Mouse (Mus musculus) intestine, embryonic 16.5 days (tissue): ENCODE data around the gene Ercc1. TPM values are rescaled to one million over a fixed set of nuclear protein-coding genes. Genes with fewer than 3 reads are reported as not detected.

Experiments used
- ATAC-seq: fragments of 200-750 bp; cut with Nextera tagmentation; 2 replicates; pipeline ENCODE4 v1.8.0; 2017; ENCODE audit warnings: moderate TSS enrichment, moderate library complexity
- H3K27ac ChIP-seq: fragments of 300-500 bp; sonication (generic); 2 replicates; pipeline ENCODE4 v1.5.1; 2014; ENCODE audit warnings: mild to moderate bottlenecking, low read length
- H3K27me3 ChIP-seq: fragments of 300-500 bp; sonication (generic); replicated peaks from 2 replicates; pipeline ENCODE4 v1.6.1; 2014; ENCODE audit warnings: low read length, control low read depth, mixed read lengths; ENCODE audit not compliant: control insufficient read depth, insufficient read depth
- H3K36me3 ChIP-seq: fragments of 300-500 bp; sonication (generic); 2 replicates; pipeline ENCODE4 v1.6.1; 2014; ENCODE audit warnings: low read length, control low read depth; ENCODE audit not compliant: control insufficient read depth, insufficient read depth
- H3K4me1 ChIP-seq: fragments of 300-500 bp; sonication (generic); 2 replicates; pipeline ENCODE4 v1.6.1; 2014; ENCODE audit warnings: low read length, control low read depth, mixed read lengths; ENCODE audit not compliant: control insufficient read depth, insufficient read depth
- H3K4me2 ChIP-seq: fragments of 300-500 bp; sonication (generic); 2 replicates; pipeline ENCODE4 v1.6.1; 2014; ENCODE audit warnings: low read depth, low read length, control low read depth
- H3K4me3 ChIP-seq: fragments of 300-500 bp; sonication (generic); 2 replicates; pipeline ENCODE4 v1.5.1; 2014; ENCODE audit warnings: mild to moderate bottlenecking, low read length
- H3K9ac ChIP-seq: fragments of 300-500 bp; sonication (generic); 2 replicates; pipeline ENCODE4 v1.6.1; 2014; ENCODE audit warnings: low read depth, low read length
- H3K9me3 ChIP-seq: fragments of 300-500 bp; sonication (generic); 2 replicates; pipeline ENCODE4 v1.6.1; 2016; ENCODE audit warnings: low read length, control low read depth; ENCODE audit not compliant: control insufficient read depth
- WGBS: fragments of 180-500 bp; shearing (Covaris S2); extraction: QIAGEN DNeasy Blood & Tissue Kit; methylation state at CpG from one replicate; pipeline ENCODE4 v1.1.7; 2014; 5-methylcytosine and 5-hydroxymethylcytosine counted together
- polyA plus RNA-seq: library from polyadenylated mRNA; unstranded; fragments of >200 nt; fragmentation: Nextera tagmentation; extraction: Ambion mirVana; gene quantifications from 2 replicates; pipeline ENCODE4 v1.2.1, GENCODE M21; 2015

The Ercc1 gene
- polyA plus RNA-seq, 1 experiment from 2014 or later: 51.3 TPM

DNA sequence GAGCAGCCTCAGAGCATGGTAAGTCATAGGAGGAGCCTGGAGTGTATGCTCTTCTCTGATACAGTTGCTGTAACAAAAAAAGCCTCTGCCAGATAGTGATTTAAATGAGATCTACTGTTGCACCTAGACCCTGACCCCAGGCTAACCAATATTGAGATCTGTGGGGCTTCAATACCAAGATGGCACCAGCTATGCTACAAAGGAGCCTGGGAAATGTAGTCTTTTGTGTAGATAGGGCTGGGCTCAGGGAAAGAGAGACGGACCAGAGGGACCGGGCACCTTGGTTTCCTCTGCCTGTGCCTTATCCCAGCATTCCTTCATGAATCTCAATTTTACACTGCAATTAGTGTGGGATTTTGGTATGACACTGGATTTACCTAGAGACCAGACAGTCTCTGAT lies 28.8 kb downstream of the Ercc1 start:
- no peak overlapping the region for H3K4me3 ChIP-seq
- no peak overlapping the region for H3K4me2 ChIP-seq
- ATAC-seq: no peak
- no peak overlapping the region for H3K9ac ChIP-seq
- H3K4me1 ChIP-seq: peaks cover 5% of the 10 kb centered on the region; the same call in 1 of the 2 replicates
- no peaks in the 10 kb centered on the region; the same call in 1 of the 2 replicates for H3K27me3 ChIP-seq
- H3K27ac ChIP-seq: no peak overlapping the region
- 83% methylated on average over 2 of the region's 2 CpGs for WGBS
- no peaks in the 10 kb centered on the region for H3K9me3 ChIP-seq
- H3K36me3 ChIP-seq: no peaks in the 10 kb centered on the region

DNA sequence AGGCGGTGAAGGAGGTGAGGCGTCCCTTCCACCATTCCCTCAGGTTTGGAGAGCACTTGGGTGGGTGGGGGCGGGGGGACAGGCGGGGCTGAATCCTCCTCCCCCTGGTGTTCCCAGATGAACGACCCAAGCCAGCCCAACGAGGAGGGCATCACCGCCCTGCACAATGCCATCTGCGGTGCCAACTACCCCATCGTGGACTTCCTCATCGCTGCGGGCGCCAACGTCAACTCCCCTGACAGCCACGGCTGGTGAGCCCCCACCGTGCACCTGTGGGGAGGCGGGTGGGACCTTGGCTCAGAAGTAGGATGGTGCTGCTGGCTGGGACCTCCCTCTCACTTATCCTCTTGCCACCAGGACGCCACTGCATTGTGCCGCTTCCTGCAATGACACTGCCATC lies 30.8 kb downstream of the Ercc1 start:
- Histone ChIP-seq H3K27me3 (no peaks in the 10 kb centered on the region), H3K36me3 (no peaks in the 10 kb centered on the region), H3K9me3 (no peaks in the 10 kb centered on the region), H3K4me1 (no peaks in the 10 kb centered on the region), H3K4me2 (no peak overlapping the region), H3K9ac (no peak overlapping the region), H3K4me3 (no peak overlapping the region), H3K27ac (no peak overlapping the region)
- 78% methylated on average over 18 of the region's 18 CpGs for WGBS
- no peak for ATAC-seq

DNA sequence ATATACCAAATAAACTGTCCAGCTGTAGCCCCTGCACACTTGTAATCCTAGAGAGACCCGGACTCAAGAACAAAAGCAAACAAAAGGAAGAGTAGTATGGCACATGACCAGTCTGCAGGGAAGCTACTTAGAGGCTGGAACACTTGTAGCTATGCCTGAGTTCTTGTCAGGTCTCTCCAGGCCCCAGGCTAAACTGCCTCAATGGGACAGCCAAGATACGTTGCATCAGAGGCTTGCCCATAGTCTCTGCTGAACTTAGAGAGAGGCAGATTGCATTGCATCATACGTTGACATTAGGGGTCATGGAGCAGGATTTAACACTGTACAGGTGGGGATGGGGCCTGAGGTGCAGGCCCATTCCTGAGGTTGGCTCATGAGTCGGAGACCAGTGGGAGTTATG lies 31.4 kb downstream of the Ercc1 start:
- no peak for ATAC-seq
- H3K9me3 ChIP-seq: no peaks in the 10 kb centered on the region
- H3K9ac ChIP-seq: no peak overlapping the region
- H3K4me3 ChIP-seq: no peak overlapping the region
- H3K27me3 ChIP-seq: no peaks in the 10 kb centered on the region
- H3K4me1 ChIP-seq: no peaks in the 10 kb centered on the region
- no peak overlapping the region for H3K4me2 ChIP-seq
- no peaks in the 10 kb centered on the region for H3K36me3 ChIP-seq
- WGBS: 79% methylated on average over 4 of the region's 4 CpGs
- H3K27ac ChIP-seq: no peak overlapping the region

DNA sequence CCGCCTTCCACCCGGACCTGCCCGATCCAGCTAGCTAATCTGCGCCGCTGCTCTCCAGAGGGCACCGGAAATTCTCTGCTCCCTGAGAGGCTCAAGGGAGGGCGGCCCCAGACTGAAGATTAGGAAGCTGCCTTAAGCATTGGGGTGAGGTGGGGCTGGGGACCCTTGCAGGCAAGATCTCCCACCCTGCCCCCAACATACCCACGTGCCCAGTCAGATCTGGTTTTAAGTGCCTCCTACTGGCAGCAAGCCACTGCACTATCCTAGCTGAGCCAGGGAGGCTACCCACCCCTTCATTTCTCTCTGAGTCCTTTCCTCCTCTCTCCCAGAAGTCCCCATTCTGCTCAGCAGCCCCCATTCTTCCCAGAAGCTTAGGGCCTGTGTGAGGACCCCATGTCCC lies 33.5 kb downstream of the Ercc1 start:
- H3K4me1 ChIP-seq: peaks cover 6% of the 10 kb centered on the region
- no peak for ATAC-seq
- H3K9ac ChIP-seq: no peak overlapping the region
- no peak overlapping the region for H3K27ac ChIP-seq
- H3K9me3 ChIP-seq: no peaks in the 10 kb centered on the region
- H3K27me3 ChIP-seq: no peaks in the 10 kb centered on the region
- H3K4me2 ChIP-seq: no peak overlapping the region
- no peaks in the 10 kb centered on the region for H3K36me3 ChIP-seq
- 77% methylated on average over 8 of the region's 8 CpGs for WGBS
- no peak overlapping the region for H3K4me3 ChIP-seq

DNA sequence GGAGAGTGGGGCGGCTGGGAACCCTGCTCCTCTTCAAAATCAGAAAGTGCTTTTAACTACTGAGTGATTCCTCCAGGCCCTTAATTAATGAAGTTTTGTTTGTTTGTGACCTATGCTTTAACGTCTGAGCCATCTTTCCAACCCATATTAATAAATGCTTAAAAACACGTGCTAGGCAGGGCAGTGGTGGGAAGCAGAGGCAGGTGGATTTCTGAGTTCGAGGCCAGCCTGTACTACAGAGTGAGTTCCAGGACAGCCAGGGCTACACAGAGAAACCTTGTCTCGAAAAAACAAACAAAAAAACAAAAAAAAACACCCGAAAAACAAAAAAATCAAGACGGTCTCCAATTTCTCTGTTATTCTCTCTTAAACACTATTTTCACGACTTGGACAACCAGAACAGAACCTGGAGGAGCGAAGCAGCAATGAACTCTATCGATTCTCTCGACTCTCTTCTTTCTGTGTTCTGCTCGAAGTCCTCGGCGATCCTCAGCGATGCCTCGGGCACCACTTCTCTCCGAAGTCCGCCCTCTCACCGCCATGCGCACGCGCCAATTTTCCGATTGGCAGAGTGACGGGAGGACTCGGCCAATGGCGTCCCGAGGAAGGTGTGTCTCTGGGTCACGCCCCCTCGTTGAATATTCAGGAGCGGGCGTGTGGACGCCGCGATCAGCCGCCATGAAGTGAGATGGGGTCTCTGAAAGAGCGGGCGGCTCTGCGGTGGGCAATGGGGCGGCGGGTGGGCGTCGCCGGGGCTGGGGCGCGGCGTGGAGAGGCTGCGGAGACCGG lies 37.0 kb downstream of the Ercc1 start, which contains the start of gene Ercc2:
TSS of gene Ercc2 (plus strand) at position 634 of the 789 bp plus-strand sequence.
- H3K27ac ChIP-seq: no peak within 1 kb of the TSS
- 7% methylated on average over 39 of the region's 48 CpGs for WGBS
- H3K9me3 ChIP-seq: no peaks in the 10 kb centered on the region
- peak within 1 kb of the TSS; percentile 73 for H3K4me3 ChIP-seq
- peak within 1 kb of the TSS; percentile 87 for H3K4me2 ChIP-seq
- peak within 1 kb of the TSS; percentile 75 for H3K9ac ChIP-seq
- H3K36me3 ChIP-seq: peaks cover 18% of the 10 kb centered on the region
- ATAC-seq: peak; percentile 99
- no peaks in the 10 kb centered on the region for H3K27me3 ChIP-seq
- H3K4me1 ChIP-seq: peaks cover 11% of the 10 kb centered on the region

DNA sequence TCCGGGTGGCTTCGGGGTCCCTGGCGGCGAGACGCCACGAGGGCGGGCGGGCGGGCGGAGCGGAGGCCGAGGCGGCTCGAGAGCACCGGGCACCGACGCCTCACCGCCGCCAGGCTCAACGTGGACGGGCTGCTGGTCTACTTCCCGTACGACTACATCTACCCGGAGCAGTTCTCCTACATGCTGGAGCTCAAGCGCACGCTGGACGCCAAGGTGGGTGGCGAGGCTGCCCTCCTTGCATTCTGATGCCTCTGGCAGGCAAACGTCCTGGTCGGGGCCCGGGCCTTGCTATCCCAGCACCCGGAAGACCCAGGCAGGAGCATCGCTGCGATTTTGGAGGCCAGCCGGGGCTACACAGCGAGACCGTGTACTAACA lies 37.6 kb downstream of the Ercc1 start:
- peak overlapping the region; percentile 73 for H3K4me3 ChIP-seq
- peak; percentile 78 for ATAC-seq
- peaks cover 11% of the 10 kb centered on the region for H3K4me1 ChIP-seq
- H3K9me3 ChIP-seq: no peaks in the 10 kb centered on the region
- no peak overlapping the region for H3K27ac ChIP-seq
- 0% methylated on average over 22 of the region's 37 CpGs for WGBS
- H3K9ac ChIP-seq: peak overlapping the region; percentile 75
- H3K4me2 ChIP-seq: peak overlapping the region; percentile 87
- H3K27me3 ChIP-seq: no peaks in the 10 kb centered on the region
- peaks cover 22% of the 10 kb centered on the region for H3K36me3 ChIP-seq

DNA sequence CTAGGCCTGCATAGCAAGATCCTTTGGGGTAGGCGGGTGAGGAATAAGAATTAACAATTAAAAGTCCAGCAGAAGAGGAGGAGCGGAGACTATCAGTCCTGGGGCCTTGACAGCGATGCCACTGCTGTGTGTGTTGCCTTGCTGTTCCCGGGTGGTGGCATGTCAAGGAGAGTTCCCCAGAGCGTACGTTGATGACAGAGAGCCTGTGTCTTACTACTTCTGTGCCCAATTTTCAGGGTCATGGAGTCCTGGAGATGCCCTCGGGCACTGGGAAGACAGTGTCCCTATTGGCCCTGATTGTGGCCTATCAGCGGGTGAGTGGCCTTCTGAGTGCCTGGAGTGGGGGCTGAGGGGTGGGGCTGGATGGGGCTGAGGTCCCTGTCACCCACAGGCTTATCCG lies 39.1 kb downstream of the Ercc1 start:
- ATAC-seq: no peak
- Histone ChIP-seq H3K4me3 (no peak overlapping the region), H3K9ac (no peak overlapping the region), H3K27ac (no peak overlapping the region), H3K4me2 (no peak overlapping the region), H3K4me1 (peaks cover 11% of the 10 kb centered on the region), H3K36me3 (peaks cover 24% of the 10 kb centered on the region), H3K27me3 (no peaks in the 10 kb centered on the region), H3K9me3 (no peaks in the 10 kb centered on the region)
- 85% methylated on average over 9 of the region's 9 CpGs for WGBS

DNA sequence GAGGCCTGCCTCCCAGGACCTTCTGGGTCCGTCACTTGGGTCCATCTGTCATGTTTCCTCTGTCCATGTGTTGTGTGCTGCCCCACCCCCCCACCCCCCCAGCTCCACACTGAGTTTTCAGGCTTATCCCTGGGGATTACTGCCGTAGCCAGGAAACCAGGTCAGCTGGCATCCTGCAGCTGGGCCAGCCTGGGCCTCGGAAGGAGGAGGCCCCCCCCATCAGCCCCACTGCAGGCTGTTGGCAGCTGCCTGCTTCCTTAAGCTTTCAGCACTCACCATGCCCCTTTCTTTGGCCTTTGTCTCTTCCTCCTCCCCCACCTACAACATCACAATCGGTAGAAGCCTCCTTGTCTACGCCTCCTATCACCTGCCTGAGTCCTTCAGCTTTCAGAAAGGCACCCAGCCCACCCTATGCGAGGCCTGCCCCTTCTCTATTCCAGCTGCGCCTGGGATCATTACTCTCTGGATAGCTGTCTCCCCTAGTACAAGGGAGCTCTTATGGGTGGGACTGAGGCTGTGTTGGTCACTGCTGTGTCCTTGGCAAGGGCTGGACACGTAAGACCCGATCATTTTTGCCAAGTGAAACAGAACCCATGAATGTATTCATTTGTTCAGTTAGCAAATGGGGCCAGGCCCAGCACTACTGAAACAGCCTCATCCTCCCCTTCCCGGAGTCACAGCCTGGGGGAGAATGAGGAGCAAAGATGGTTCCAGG lies 44.3 kb downstream of the Ercc1 start:
- Histone ChIP-seq H3K9ac (no peak overlapping the region), H3K4me3 (no peak overlapping the region), H3K4me2 (no peak overlapping the region), H3K27ac (no peak overlapping the region), H3K36me3 (peaks cover 48% of the 10 kb centered on the region), H3K4me1 (no peaks in the 10 kb centered on the region), H3K9me3 (no peaks in the 10 kb centered on the region), H3K27me3 (no peaks in the 10 kb centered on the region)
- ATAC-seq: no peak
- WGBS: 82% methylated on average over 10 of the region's 10 CpGs

DNA sequence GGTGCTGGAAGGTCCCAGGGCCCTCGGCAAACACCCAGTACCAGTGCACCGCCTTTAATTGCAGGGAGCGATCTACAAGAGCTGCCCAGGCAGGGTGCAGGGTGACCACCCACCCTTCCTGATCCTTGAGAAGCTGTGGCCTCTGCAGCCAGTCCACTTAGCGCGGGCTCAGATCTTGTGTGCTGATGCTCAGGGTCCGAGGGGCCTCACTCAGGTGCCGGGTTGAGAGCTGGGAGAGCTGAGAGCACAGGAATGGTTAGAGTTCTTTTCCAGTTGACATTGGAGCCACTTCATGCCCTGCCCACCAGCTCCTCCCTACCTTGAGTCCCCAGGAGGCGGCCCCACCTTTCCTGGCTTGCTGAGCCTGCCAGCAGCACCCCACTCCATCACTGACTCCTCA lies 49.9 kb downstream of the Ercc1 start:
- Histone ChIP-seq H3K36me3 (peaks cover 26% of the 10 kb centered on the region), H3K27me3 (no peaks in the 10 kb centered on the region), H3K4me2 (no peak overlapping the region), H3K9ac (no peak overlapping the region), H3K4me1 (peaks cover 3% of the 10 kb centered on the region), H3K9me3 (no peaks in the 10 kb centered on the region), H3K27ac (no peak overlapping the region), H3K4me3 (no peak overlapping the region)
- WGBS: 84% methylated on average over 8 of the region's 8 CpGs
- ATAC-seq: no peak
